Mouse (Mus musculus): ENCODE measurements at regions not wholly inside any gene's neighbourhood (a gene's known extent, or its start where the extent isn't known, plus 50 kb on each side); places are given as distances from the start of the nearest gene placed in this dataset.

DNA sequence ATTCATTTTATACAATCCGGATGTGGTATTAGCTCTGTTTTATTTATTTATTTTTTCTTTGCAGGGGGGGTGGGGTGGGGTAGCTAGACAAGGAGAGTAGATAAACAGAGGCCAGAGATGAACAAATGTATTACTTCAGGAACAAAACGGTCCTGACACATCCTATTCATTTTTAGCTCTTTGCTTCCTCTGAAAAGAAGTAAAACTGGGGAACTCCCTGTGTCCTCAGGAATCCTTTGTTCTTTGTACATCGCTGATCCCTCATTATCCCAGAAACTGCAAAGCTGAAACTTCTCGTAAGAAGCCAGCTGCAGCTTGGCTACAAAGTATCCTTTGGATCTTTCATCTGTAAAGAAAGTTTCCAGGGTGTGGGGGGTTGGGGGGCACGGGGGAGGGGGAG, 103.6 kb upstream of the Pfn2 start:
- no peak for TF ChIP-seq CTCF (IDR thresholded peaks at IDR 0.05)
- TF ChIP-seq POLR2A (IDR thresholded peaks at IDR 0.05; ENCODE audit: insufficient read depth, low read depth, low read length): no peak
